Mouse (Mus musculus) kidney, adult 10 weeks (tissue): ENCODE results near the gene Zpr1. TPM values are rescaled to one million over a fixed set of nuclear protein-coding genes. Genes with fewer than 3 reads are reported as not detected.

Experiments used
- polyA plus RNA-seq: library from polyadenylated mRNA; stranded (reverse); fragments of 350-450 nt; fragmentation: Illumina TruSeq; extraction: RNeasy Lipid Tissue Mini Kit (QIAGEN cat#74804); gene quantifications from one replicate; pipeline ENCODE4 v1.2.3, GENCODE M21; 2014; ENCODE audit warnings: low read depth, low replicate concordance

Zpr1 gene
- polyA plus RNA-seq, result 10.6 TPM

GRCm38 (mm10) chr9:46272677-46273454 lies at the start of gene Zpr1:
TSS of gene Zpr1 (plus strand) at chr9:46273064.

GRCm38 (mm10) chr9:46228491-46228890 lies 44.4 kb upstream of the Zpr1 start, which contains the start of gene Apoa1:
TSS of gene Apoa1 (plus strand) at chr9:46228580.

GRCm38 (mm10) chr9:46235596-46235648 lies 37.4 kb upstream of the Zpr1 start, which contains the start of gene Apoc3:
TSS of gene Apoc3 (minus strand) at chr9:46235636.

GRCm38 (mm10) chr9:46240526-46241153 lies 32.2 kb upstream of the Zpr1 start, which contains the start of gene Apoa4:
TSS of gene Apoa4 (plus strand) at chr9:46240696.

GRCm38 (mm10) chr9:46268343-46268873 lies 4.5 kb upstream of the Zpr1 start, which contains the start of gene Apoa5:
TSS of gene Apoa5 (plus strand) at chr9:46268633.

GRCm38 (mm10) chr9:46282631-46283436 lies 10.0 kb downstream of the Zpr1 start, which contains the start of gene Bud13:
TSS of gene Bud13 (plus strand) at chr9:46283008.

GRCm38 (mm10) chr9:46319886-46320285 lies 47.0 kb downstream of the Zpr1 start, which contains the start of gene 4931429L15Rik:
TSS of gene 4931429L15Rik (minus strand) at chr9:46319986.

Other genes starting within 250 kb of the Zpr1 start
- 0.97 TPM for gene Apoa1, start 44.5 kb upstream of the Zpr1 start, polyA plus RNA-seq
- gene Apoc3, start 37.4 kb upstream of the Zpr1 start, polyA plus RNA-seq, result 1.8 TPM
- 0.40 TPM for gene Apoa4, start 32.4 kb upstream of the Zpr1 start, polyA plus RNA-seq
- gene Apoa5, start 4.4 kb upstream of the Zpr1 start, polyA plus RNA-seq, result not detected
- 3.3 TPM for gene Bud13, start 9.9 kb downstream of the Zpr1 start, polyA plus RNA-seq
- not detected for gene 4931429L15Rik, start 46.9 kb downstream of the Zpr1 start, polyA plus RNA-seq